Mouse (Mus musculus) liver, embryonic 14.5 days (tissue): ENCODE measurements around the gene Optn. TPM values are rescaled to one million over a fixed set of nuclear protein-coding genes. Genes with fewer than 3 reads are reported as not detected.
A peak's percentile ranks its signal among the peaks of the same experiment; 100 is the strongest.

Experiments used
- ATAC-seq: fragments of 200-750 bp; cut with Nextera tagmentation; 2 replicates; pipeline ENCODE4 v1.8.0; 2017; ENCODE audit warnings: moderate number of reproducible peaks, mild to moderate bottlenecking, moderate library complexity; ENCODE audit not compliant: insufficient read depth
- DNase-seq, 3 experiments: peaks; one replicate each; pipeline ENCODE4 v3.0.0-alpha.2; 2012 to 2013; ENCODE audit warnings: low read depth in 3 of 3, low spot score in 3 of 3
- H3K27ac ChIP-seq: fragments of 300-500 bp; sonication (generic); 2 replicates; pipeline ENCODE4 v1.5.1; 2014; ENCODE audit warnings: moderate library complexity, mild to moderate bottlenecking, control low read depth, inconsistent platforms
- H3K27me3 ChIP-seq: fragments of 300-500 bp; sonication (generic); 2 replicates; pipeline ENCODE4 v1.6.1; 2014; ENCODE audit warnings: mild to moderate bottlenecking, low read length, moderate library complexity; ENCODE audit not compliant: control insufficient read depth, insufficient read depth
- H3K36me3 ChIP-seq: fragments of 300-500 bp; sonication (generic); replicated peaks from 2 replicates; pipeline ENCODE4 v1.6.1; 2014; ENCODE audit warnings: low read depth; ENCODE audit not compliant: control insufficient read depth, insufficient read depth
- H3K4me1 ChIP-seq, 2 experiments: fragments of 200-500 bp in 1 of 2; fragments of 300-500 bp in 1 of 2; sonication (generic) in 1 of 2; replicated peaks; 2 replicates each; pipeline ENCODE4 v1.6.1; 2012 to 2014; ENCODE audit warnings: antibody characterized with exemption in 1 of 2, inconsistent platforms in 1 of 2, low read length in 1 of 2; ENCODE audit not compliant: control insufficient read depth in 2 of 2, insufficient read depth in 2 of 2
- H3K4me2 ChIP-seq: fragments of 300-500 bp; sonication (generic); 2 replicates; pipeline ENCODE4 v1.6.1; 2014; ENCODE audit warnings: low read depth, mild to moderate bottlenecking, control low read depth, moderate library complexity
- H3K4me3 ChIP-seq, 2 experiments: fragments of 200-500 bp in 1 of 2; fragments of 300-500 bp in 1 of 2; sonication (generic) in 1 of 2; 2 replicates each; pipeline ENCODE4 v1.5.1; 2012 to 2014; ENCODE audit warnings: low read depth in 2 of 2, low read length in 2 of 2, mild to moderate bottlenecking in 2 of 2, control low read depth in 1 of 2, inconsistent platforms in 1 of 2, moderate library complexity in 1 of 2; ENCODE audit not compliant: insufficient read depth in 1 of 2
- H3K9ac ChIP-seq: fragments of 300-500 bp; sonication (generic); replicated peaks from 2 replicates; pipeline ENCODE4 v1.6.1; 2014; ENCODE audit warnings: mild to moderate bottlenecking, control low read depth, moderate library complexity
- H3K9me3 ChIP-seq: fragments of 300-500 bp; sonication (generic); 2 replicates; pipeline ENCODE4 v1.6.1; 2016; ENCODE audit warnings: low read length, mixed read lengths; ENCODE audit not compliant: control insufficient read depth
- CTCF ChIP-seq: IDR thresholded peaks from 2 replicates; pipeline ENCODE4 v1.5.1; 2016; ENCODE audit warnings: antibody characterized with exemption, low read depth, control low read depth
- EP300 ChIP-seq: IDR thresholded peaks from 2 replicates; pipeline ENCODE4 v1.6.1; 2016; ENCODE audit warnings: antibody characterized with exemption, low read depth
- WGBS: fragments of 180-500 bp; shearing (Covaris S2); extraction: QIAGEN DNeasy Blood & Tissue Kit; methylation state at CpG from one replicate; pipeline ENCODE4 v1.1.7; 2014; ENCODE audit not compliant: insufficient replicate concordance; 5-methylcytosine and 5-hydroxymethylcytosine counted together
- polyA plus RNA-seq, 2 experiments: library from polyadenylated mRNA; depleted of rRNA in 1 of 2; stranded (reverse) in 1 of 2; unstranded in 1 of 2; fragments of >200 nt; fragmentation: Nextera tagmentation in 1 of 2; extraction: Ambion mirVana in 1 of 2; gene quantifications; 2 replicates each; pipeline versions ENCODE4 v1.2.1 to v1.2.3; 2012 to 2014

Gene Optn
- polyA plus RNA-seq, 2 experiments: 6.4 to 15.6 TPM

DNA sequence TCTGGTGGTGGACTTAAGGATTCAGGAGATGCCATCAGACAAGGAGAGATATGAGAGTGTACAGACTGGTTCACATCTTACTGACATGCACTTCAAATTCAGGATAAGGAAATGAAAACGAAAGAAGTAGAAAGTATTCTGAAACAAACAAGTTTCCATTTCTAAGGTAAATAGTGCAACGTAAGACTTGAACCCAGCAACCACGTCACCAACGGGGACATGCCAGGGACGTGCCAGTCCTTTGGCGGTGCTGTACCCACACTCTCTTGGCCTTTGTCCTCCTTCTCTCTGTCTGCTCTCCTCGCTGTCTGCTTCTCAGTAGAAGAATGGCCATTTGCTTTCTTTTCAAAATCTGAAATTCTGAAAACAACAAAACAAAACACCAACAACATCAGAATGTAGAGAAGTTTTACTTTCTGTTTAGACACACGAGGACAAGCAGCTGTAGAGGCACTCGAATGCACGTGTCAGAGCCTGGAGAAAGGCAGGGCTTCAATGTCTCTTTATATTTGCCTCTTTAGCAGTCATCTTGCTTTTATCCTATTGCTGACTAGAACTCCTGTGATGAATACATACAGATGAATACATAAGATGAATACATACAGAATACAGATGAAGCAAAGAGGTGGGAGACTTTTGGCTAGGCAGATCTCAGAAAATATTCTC is 27.3 kb downstream of the Optn start:
- WGBS: 77% methylated on average over 10 of the region's 10 CpGs
- DNase-seq (no peak), ATAC-seq (no peak)
- Histone ChIP-seq H3K27me3 (no peaks in the 10 kb centered on the region), H3K9me3 (no peaks in the 10 kb centered on the region), H3K9ac (no peak overlapping the region), H3K4me1 (peaks cover 16 to 21% of the 10 kb centered on the region in 2 experiments), H3K27ac (no peak overlapping the region), H3K36me3 (peaks cover 26% of the 10 kb centered on the region), H3K4me2 (no peak overlapping the region), H3K4me3 (no peak overlapping the region)
- no peak for TF ChIP-seq CTCF

GRCm38 (mm10) chr2:5035241-5035640 is 28.6 kb downstream of the Optn start:
- no peak for ATAC-seq
- no peak for TF ChIP-seq CTCF
- TF ChIP-seq EP300: no peak
- H3K4me3 ChIP-seq: no peak overlapping the region
- H3K27me3 ChIP-seq: no peaks in the 10 kb centered on the region
- no peak overlapping the region for H3K27ac ChIP-seq
- H3K4me2 ChIP-seq: no peak overlapping the region
- peaks cover 26% of the 10 kb centered on the region for H3K36me3 ChIP-seq
- WGBS: 76% methylated on average over 9 of the region's 9 CpGs
- no peak overlapping the region for H3K9ac ChIP-seq
- H3K9me3 ChIP-seq: no peaks in the 10 kb centered on the region
- peaks cover 8 to 11% of the 10 kb centered on the region in 2 experiments for H3K4me1 ChIP-seq
- no peak for DNase-seq

DNA sequence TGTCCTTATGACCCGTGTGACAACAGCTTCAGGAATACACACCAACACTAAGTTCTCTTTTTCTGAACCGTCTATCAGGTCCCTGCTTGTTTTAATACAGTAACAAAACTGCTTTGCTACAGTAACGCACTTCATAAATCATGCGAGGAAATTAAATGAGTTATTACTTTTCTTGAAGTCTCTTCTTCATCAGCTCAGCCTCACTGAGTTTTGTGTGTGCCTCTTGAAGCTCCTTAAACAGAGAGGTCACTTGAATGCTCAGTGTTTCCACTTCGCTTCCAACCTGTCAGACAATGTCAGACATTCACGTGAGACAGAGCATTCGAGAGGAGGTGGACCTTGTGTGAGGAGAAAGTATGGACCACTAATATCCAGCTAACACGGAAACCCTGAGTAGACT is 29.1 kb downstream of the Optn start:
- Histone ChIP-seq H3K4me3 (no peak overlapping the region), H3K9ac (no peak overlapping the region), H3K27me3 (no peaks in the 10 kb centered on the region), H3K36me3 (peaks cover 27% of the 10 kb centered on the region), H3K4me2 (no peak overlapping the region), H3K27ac (no peak overlapping the region), H3K4me1 (peaks cover 7 to 10% of the 10 kb centered on the region in 2 experiments), H3K9me3 (no peaks in the 10 kb centered on the region)
- TF ChIP-seq EP300: no peak
- no peak for TF ChIP-seq CTCF
- 73% methylated on average over 8 of the region's 8 CpGs for WGBS
- DNase-seq: no peak
- no peak for ATAC-seq

GRCm38 (mm10) chr2:5033546-5034420 is 30.1 kb downstream of the Optn start:
- DNase-seq (no peak), ATAC-seq (peak; percentile 63)
- H3K9me3 ChIP-seq: no peaks in the 10 kb centered on the region
- no peaks in the 10 kb centered on the region for H3K27me3 ChIP-seq
- H3K4me1 ChIP-seq: peaks cover 7 to 10% of the 10 kb centered on the region in 2 experiments
- no peak overlapping the region for H3K9ac ChIP-seq
- peaks cover 22% of the 10 kb centered on the region for H3K36me3 ChIP-seq
- no peak overlapping the region for H3K27ac ChIP-seq
- 34% methylated on average over 15 of the region's 15 CpGs for WGBS
- H3K4me3 ChIP-seq: no peak overlapping the region
- no peak for TF ChIP-seq CTCF
- TF ChIP-seq EP300: no peak
- H3K4me2 ChIP-seq: no peak overlapping the region

DNA sequence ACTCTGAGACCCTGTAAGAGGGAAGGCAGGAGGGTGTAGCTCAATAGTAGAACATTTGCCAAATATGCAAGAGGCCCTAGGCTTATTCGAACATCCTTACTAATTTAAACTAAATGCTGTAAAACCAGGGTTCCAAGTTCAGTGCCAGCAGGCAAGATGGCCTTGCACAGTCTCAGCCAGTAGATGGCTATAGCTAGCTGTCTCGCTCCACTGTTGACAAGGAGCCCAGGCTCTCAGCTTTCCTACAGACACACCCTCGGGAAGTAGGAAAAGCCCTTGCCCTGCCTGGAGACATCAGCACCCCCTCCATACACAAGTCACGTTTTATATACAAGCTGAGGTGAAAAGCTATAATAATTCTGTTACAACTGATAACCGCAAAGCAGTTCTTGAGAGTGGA is 31.2 kb downstream of the Optn start:
- 69% methylated on average over 5 of the region's 5 CpGs for WGBS

More for the DNA sequence above, 31.2 kb downstream of the Optn start:
- H3K27me3 ChIP-seq: no peaks in the 10 kb centered on the region
- H3K4me3 ChIP-seq: no peak overlapping the region
- H3K9me3 ChIP-seq: no peaks in the 10 kb centered on the region
- no peak for ATAC-seq
- no peak overlapping the region for H3K27ac ChIP-seq
- H3K4me1 ChIP-seq: peaks cover 7 to 10% of the 10 kb centered on the region in 2 experiments
- no peak overlapping the region for H3K4me2 ChIP-seq
- H3K9ac ChIP-seq: no peak overlapping the region
- no peak for DNase-seq
- no peak for TF ChIP-seq EP300
- TF ChIP-seq CTCF: no peak
- peaks cover 17% of the 10 kb centered on the region for H3K36me3 ChIP-seq
